Mouse (Mus musculus) erythroblast, embryonic 14.5 days (primary cell): ENCODE measurements around the gene Olfml3. TPM values are rescaled to one million over a fixed set of nuclear protein-coding genes. Genes with fewer than 3 reads are reported as not detected.

Experiments
- H3K27me3 ChIP-seq: 2 replicates; pipeline ENCODE4 v1.6.1; 2012; ENCODE audit warnings: inconsistent platforms; ENCODE audit not compliant: control insufficient read depth
- H3K36me3 ChIP-seq: 2 replicates; pipeline ENCODE4 v1.6.1; 2012; ENCODE audit warnings: mild to moderate bottlenecking, inconsistent platforms; ENCODE audit not compliant: control insufficient read depth
- H3K4me1 ChIP-seq: 2 replicates; pipeline ENCODE4 v1.6.1; 2012; ENCODE audit warnings: inconsistent platforms; ENCODE audit not compliant: control insufficient read depth
- H3K4me3 ChIP-seq: replicated peaks from 2 replicates; pipeline ENCODE3; 2012; ENCODE audit warnings: moderate library complexity, mild to moderate bottlenecking, inconsistent platforms
- H3K9me3 ChIP-seq: 2 replicates; pipeline ENCODE4 v1.6.1; 2012; ENCODE audit warnings: low read length, inconsistent platforms, mixed read lengths; ENCODE audit not compliant: control insufficient read depth
- GATA1 ChIP-seq: IDR thresholded peaks from 2 replicates; pipeline ENCODE4 v1.6.1; 2012; ENCODE audit warnings: low read length, inconsistent platforms, mixed read lengths
- TAL1 ChIP-seq: IDR thresholded peaks from 3 replicates; pipeline ENCODE4 v1.6.1; 2012; ENCODE audit warnings: low read length, inconsistent platforms, mixed read lengths
- polyA plus RNA-seq: library from polyadenylated mRNA; stranded (reverse); fragments of >175 nt; gene quantifications from 2 replicates; pipeline ENCODE4 v1.2.3, GENCODE M21; 2012

Olfml3 gene
- polyA plus RNA-seq, 1 experiment = 0.05 TPM

GRCm38 (mm10) chr3:103773508-103773907, 35.7 kb upstream of the Olfml3 start:
- H3K9me3 ChIP-seq = no peaks in the 10 kb centered on the region
- TF ChIP-seq GATA1 = no peak
- no peak for TF ChIP-seq TAL1
- H3K4me3 ChIP-seq = no peak overlapping the region
- peaks cover 44% of the 10 kb centered on the region for H3K4me1 ChIP-seq
- peaks cover 100% of the 10 kb centered on the region for H3K36me3 ChIP-seq
- H3K27me3 ChIP-seq = no peaks in the 10 kb centered on the region

DNA sequence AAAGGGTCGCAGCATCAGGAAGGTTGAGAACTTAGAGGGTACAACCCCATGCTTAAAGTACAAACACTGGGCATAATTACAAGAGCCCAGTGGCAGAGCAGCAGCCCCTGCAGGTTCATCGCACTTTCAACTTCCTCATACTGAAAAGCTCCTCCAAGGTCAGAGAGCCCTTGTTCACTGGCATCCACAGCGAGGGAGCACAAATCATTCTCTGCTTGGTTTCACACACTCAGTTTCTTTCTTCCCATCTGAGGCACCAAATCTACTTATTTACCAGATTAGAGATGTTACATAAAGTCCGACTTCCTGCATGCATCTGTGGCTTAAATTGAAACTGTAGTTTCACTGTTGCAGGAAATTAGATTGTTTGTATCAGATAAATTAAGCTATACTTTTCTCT, 35.0 kb upstream of the Olfml3 start:
- no peak for TF ChIP-seq TAL1
- no peak for TF ChIP-seq GATA1
- Histone ChIP-seq H3K9me3 (no peaks in the 10 kb centered on the region), H3K4me3 (no peak overlapping the region), H3K4me1 (peaks cover 39% of the 10 kb centered on the region), H3K36me3 (peaks cover 100% of the 10 kb centered on the region), H3K27me3 (no peaks in the 10 kb centered on the region)

GRCm38 (mm10) chr3:103771531-103772130, 33.8 kb upstream of the Olfml3 start:
- no peak overlapping the region for H3K4me3 ChIP-seq
- no peaks in the 10 kb centered on the region for H3K9me3 ChIP-seq
- H3K36me3 ChIP-seq = peaks cover 100% of the 10 kb centered on the region
- H3K27me3 ChIP-seq = no peaks in the 10 kb centered on the region
- no peak for TF ChIP-seq GATA1
- TF ChIP-seq TAL1 = no peak
- peaks cover 31% of the 10 kb centered on the region for H3K4me1 ChIP-seq

DNA sequence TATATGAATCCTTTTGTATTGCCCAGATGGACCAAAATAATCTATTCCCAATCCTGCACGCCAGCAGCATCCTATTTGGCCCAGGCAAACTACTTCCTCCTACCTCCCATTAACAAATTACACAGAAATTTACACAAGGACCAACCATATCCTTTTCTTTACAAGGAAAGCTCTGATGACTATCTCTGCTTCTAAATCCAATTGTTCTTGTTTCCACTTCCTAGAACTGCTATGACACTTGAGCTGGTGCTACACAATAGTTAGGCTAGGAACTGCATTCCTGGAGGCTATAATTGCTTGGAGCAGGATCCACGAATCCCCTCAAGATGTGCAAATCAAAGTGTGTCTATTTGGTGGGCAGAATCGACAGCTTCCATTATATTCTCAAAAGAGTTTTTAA, 29.0 kb upstream of the Olfml3 start:
- Histone ChIP-seq H3K4me1 (peaks cover 16% of the 10 kb centered on the region), H3K9me3 (no peaks in the 10 kb centered on the region), H3K4me3 (no peak overlapping the region), H3K27me3 (no peaks in the 10 kb centered on the region), H3K36me3 (peaks cover 99% of the 10 kb centered on the region)
- TF ChIP-seq TAL1 = no peak
- TF ChIP-seq GATA1 = no peak

DNA sequence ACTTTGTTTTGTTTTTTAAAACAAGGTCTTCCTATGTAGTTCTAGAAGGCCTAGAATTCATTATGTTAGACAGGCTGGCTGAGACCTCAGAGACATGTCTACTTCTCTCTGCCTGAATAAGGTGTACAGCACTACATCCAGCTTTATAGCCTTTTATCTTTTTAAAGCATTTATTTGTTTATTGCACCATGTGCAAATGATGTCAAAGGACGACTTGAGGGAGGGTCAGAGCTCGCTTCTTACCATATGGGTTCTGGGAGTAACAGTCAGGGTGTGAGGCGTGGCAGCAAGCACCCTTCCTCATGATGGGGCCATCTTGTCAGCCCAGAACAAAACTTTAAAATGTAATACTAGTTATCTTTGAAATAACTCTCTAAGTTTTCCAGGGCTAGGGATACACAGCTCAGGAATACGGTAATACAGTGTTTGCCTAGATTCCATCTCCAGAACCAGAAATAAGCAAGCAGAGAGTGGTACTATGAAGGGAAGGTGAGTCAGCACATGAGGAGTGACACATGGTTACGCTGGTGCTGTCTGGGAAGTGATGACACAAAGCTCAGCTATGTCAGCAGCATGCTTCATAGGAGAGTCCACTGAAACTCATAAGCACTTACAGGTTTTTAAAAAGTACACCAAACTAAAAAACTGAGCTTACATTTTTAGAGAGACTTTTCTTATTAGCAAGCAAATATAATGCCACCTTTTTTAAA, 21.6 kb upstream of the Olfml3 start:
- H3K36me3 ChIP-seq = peaks cover 99% of the 10 kb centered on the region
- H3K27me3 ChIP-seq = no peaks in the 10 kb centered on the region
- H3K9me3 ChIP-seq = no peaks in the 10 kb centered on the region
- peaks cover 10% of the 10 kb centered on the region for H3K4me1 ChIP-seq
- TF ChIP-seq TAL1 (no peak), GATA1 (no peak)
- no peak overlapping the region for H3K4me3 ChIP-seq

DNA sequence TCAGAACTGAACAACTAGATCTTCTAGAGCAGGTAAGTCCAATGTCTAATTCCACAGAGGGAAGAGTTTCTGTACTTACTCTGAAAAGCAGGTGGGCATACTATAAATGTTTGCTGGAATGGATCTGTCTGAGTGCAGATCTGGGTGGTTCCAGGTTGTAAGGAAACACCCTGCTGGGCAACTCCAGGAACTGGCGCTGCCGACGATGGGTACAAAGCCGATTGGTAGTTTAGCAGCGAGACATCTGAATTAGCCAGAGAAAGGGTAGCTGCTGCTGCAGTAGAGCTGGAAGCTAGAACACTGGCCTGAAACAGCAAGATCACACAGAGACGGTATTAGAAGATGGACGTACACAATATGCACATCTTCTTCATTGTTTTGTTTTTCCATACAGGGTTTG, 20.7 kb upstream of the Olfml3 start:
- Histone ChIP-seq H3K4me3 (no peak overlapping the region), H3K36me3 (peaks cover 99% of the 10 kb centered on the region), H3K9me3 (no peaks in the 10 kb centered on the region), H3K4me1 (peaks cover 10% of the 10 kb centered on the region), H3K27me3 (no peaks in the 10 kb centered on the region)
- no peak for TF ChIP-seq TAL1
- no peak for TF ChIP-seq GATA1

DNA sequence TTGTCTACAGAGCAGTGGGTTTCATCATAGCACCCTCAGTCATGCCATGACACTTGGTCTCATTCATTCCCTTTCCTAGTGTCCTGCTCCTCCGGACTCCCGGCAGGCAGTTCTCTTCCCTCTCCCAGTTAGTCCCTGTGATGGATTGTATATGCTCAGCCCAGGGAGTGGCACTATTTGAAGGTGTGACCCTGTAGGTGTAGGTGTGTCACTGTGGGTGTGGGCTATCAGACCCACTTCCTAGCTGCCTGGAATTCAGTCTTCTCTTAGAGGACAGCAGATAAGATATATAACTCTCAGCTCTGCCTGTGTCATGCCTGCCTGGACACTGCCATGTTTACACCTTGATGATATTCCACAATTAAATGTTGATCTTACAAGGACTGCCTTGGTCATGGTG, 19.1 kb upstream of the Olfml3 start:
- no peaks in the 10 kb centered on the region for H3K27me3 ChIP-seq
- TF ChIP-seq TAL1 (no peak), GATA1 (no peak)
- no peak overlapping the region for H3K4me3 ChIP-seq
- H3K36me3 ChIP-seq = peaks cover 99% of the 10 kb centered on the region
- peaks cover 10% of the 10 kb centered on the region for H3K4me1 ChIP-seq
- H3K9me3 ChIP-seq = no peaks in the 10 kb centered on the region

DNA sequence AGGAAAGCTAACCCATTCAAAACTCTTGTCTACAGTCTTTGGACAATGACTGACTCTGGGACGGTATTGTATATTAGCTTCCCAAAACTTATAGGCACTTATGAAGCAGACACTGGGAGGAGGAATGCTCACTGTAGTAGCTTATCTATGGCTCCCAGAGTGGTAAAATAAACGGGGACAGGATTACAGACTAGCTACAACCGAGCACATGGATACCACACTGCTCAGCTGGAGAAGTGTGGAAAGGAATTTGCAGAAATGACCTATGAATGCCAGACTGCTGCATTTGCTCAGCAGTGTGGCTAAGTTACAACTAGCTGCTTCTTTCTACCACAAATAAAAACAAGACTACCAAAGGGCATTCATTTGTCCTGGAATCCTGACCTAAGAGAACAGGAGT, 17.6 kb upstream of the Olfml3 start:
- peaks cover 100% of the 10 kb centered on the region for H3K36me3 ChIP-seq
- TF ChIP-seq GATA1 = no peak
- no peak for TF ChIP-seq TAL1
- peaks cover 10% of the 10 kb centered on the region for H3K4me1 ChIP-seq
- H3K27me3 ChIP-seq = no peaks in the 10 kb centered on the region
- H3K9me3 ChIP-seq = no peaks in the 10 kb centered on the region
- no peak overlapping the region for H3K4me3 ChIP-seq

DNA sequence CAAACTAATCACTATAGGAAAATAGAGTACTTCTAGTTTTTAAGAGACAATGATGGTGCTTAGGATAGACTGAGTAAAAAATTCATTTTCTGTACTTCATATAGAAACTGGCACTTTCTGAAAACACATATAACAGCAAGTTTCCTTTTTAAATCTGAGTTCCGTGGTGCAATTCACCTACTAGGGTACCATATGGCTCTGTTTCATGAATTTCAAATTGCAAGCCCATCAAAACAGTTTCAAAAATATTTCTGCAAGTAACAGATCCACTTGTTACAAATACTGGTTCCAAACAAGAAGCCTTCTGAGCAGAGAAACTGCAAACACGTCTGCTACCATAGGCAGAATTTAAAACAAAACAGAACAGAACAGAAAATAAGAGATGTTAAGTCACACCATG, 13.8 kb upstream of the Olfml3 start:
- Histone ChIP-seq H3K36me3 (peaks cover 100% of the 10 kb centered on the region), H3K9me3 (no peaks in the 10 kb centered on the region), H3K27me3 (no peaks in the 10 kb centered on the region), H3K4me1 (peaks cover 2% of the 10 kb centered on the region), H3K4me3 (no peak overlapping the region)
- TF ChIP-seq TAL1 = no peak
- TF ChIP-seq GATA1 = no peak
